8 mouse cellular contexts compared by ENCODE assay signal in the genomic region with DNA sequence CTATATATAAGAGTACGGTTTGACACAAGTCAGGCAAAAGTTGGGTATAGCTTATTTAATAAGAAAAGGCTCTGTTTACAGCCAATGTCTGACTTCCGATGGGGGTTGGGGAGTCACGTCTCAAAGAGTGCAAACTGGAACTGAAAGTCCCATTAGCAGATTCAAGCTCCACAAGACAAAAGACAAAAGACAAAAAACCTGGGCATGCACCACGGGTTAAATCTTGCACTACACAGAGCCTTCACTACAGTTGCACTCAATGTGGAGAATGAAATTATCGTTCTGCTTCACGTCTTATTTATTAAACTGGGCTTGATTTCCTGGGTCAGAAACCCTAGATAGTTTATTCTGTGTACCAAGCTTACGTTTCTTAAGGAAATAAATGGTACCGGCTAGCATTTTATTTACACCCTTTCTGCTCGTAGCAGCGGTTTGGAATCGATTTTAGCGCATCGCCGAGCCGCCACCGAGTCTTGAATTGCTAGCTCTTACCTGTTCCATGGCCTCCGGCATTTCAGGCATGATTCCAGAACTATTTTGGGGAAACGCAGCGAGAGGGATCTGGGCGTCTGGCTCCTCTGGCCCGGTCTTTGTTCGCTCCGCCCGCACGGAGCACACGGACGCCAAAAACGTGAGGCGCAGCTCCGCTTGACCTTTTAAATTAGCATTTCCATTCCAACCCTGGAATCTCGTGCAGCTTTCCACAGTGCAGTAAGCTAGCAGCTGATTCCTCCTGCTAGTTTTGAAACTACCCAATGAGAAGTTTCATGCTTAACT. TPM values are rescaled to one million over a fixed set of nuclear protein-coding genes. Genes with fewer than 3 reads are reported as not detected.
DNase-seq lines count a peak whose midpoint lies in the region; ATAC-seq lines count a peak whose summit lies in the region.

No protein-coding gene starts in this region.

- peak overlapping the region; percentile 79 for H3K9ac ChIP-seq in hindbrain, embryonic 11.5 days (ENCODE audit: low read depth, low read length)

- peak overlapping the region; percentile 87 for H3K27ac ChIP-seq in hindbrain, embryonic 11.5 days (ENCODE audit: low read depth, low read length)

- H3K4me1 ChIP-seq in hindbrain, embryonic 11.5 days (replicated peaks; ENCODE audit: control insufficient read depth, insufficient read depth, low read length): peaks cover 4% of the 10 kb centered on the region; the same call in 1 of the 2 replicates

- H3K4me2 ChIP-seq in hindbrain, embryonic 11.5 days (replicated peaks; ENCODE audit: low read depth, low read length): peak overlapping the region; percentile 61

- peak overlapping the region; percentile 89 for H3K4me3 ChIP-seq in hindbrain, embryonic 11.5 days (ENCODE audit: low read depth, low read length)

- H3K9me3 ChIP-seq in hindbrain, embryonic 11.5 days (ENCODE audit: control insufficient read depth, low read length): no peaks in the 10 kb centered on the region

- WGBS in hindbrain, embryonic 11.5 days: under 1% methylated on average over 31 of the region's 31 CpGs

- peak; percentile 41 for ATAC-seq in frontal cortex, adult (ENCODE audit: low TSS enrichment)
- ATAC-seq in hindbrain, embryonic 11.5 days (ENCODE audit: low FRiP score): peak; percentile 69

- no peaks in the 10 kb centered on the region for H3K36me3 ChIP-seq in hindbrain, embryonic 11.5 days (ENCODE audit: control insufficient read depth, insufficient read depth, low read length)

- no peaks in the 10 kb centered on the region for H3K27me3 ChIP-seq in hindbrain, embryonic 11.5 days (ENCODE audit: control insufficient read depth, insufficient read depth, low read length)

- peak; percentile 78 for DNase-seq in Muller cell, postnatal 12 days (ENCODE audit: inconsistent ontology term)
- peak; percentile 75 to 79 for DNase-seq in cerebellum, adult 18-20 months
- peak; percentile 80 for DNase-seq in hindbrain, embryonic 11.5 days (ENCODE audit: low spot score)
- DNase-seq in layer of hippocampus, postnatal 14 days (ENCODE audit: low spot score in 2 of 2): peak; percentile 63 to 71
- DNase-seq in lung, postnatal 36 days: peak; percentile 83
- DNase-seq in right cerebral cortex, adult 18-20 months: peak; percentile 45
- DNase-seq in urinary bladder, postnatal 25 days (ENCODE audit: low spot score): peak; percentile 48

RNA-seq across cellular contexts. Expression of gene Mat2b, which starts 0.5 kb away (rescaled TPM):
- 105 and 107 TPM in 2 replicates for polyA plus RNA-seq in hindbrain, embryonic 11.5 days (2014; fragmentation: Nextera tagmentation; extraction: Ambion mirVana)
- 100 to 1,000 TPM; 104 to 105 TPM for total RNA-seq in layer of hippocampus, postnatal 14 days (2021)

RNA-seq across cellular contexts. Expression of gene Hmmr, which starts 38.7 kb away (rescaled TPM):
- 55.0 TPM in 2 replicates for polyA plus RNA-seq in hindbrain, embryonic 11.5 days (2014; fragmentation: Nextera tagmentation; extraction: Ambion mirVana)
- 1 to 10 TPM in 1 of 2 experiments, under 1 TPM in 1; 0.88 to 1.7 TPM for total RNA-seq in layer of hippocampus, postnatal 14 days (2021)

RNA-seq across cellular contexts. Expression of gene Nudcd2, which starts 39.0 kb away (rescaled TPM):
- polyA plus RNA-seq in hindbrain, embryonic 11.5 days (2014; fragmentation: Nextera tagmentation; extraction: Ambion mirVana): 184 and 196 TPM in 2 replicates
- total RNA-seq in layer of hippocampus, postnatal 14 days (2021): 10 to 100 TPM; 18.6 to 26.1 TPM

Comparison
In these comparisons a context has a peak if more than half of its experiments do, and no peak if none do; other contexts are left out.
1. Peak in every context shown above with its lines: DNase-seq, ATAC-seq, H3K4me3 ChIP-seq and H3K27ac ChIP-seq.